Mouse (Mus musculus): ENCODE measurements at regions not wholly inside any gene's neighbourhood (a gene's known extent, or its start where the extent isn't known, plus 50 kb on each side); places are given as distances from the start of the nearest gene placed in this dataset.

GRCm38 (mm10) chr13:102295079-102295478, 398.3 kb upstream of the Cd180 start:
- Histone ChIP-seq H3K4me2 (ENCODE audit: low read depth, low read length) (no peak overlapping the region), H3K9me3 (ENCODE audit: low read length) (no peaks in the 10 kb centered on the region), H3K27ac (no peak overlapping the region), H3K4me3 (ENCODE audit: low read length) (no peak overlapping the region), H3K4me1 (ENCODE audit: insufficient read depth, low read length) (no peaks in the 10 kb centered on the region), H3K27me3 (ENCODE audit: insufficient read depth, low read length) (no peaks in the 10 kb centered on the region), H3K9ac (replicated peaks; ENCODE audit: low read length) (no peak overlapping the region), H3K36me3 (ENCODE audit: insufficient read depth, low read length) (no peaks in the 10 kb centered on the region)
- 87% methylated on average over 11 of the region's 11 CpGs for WGBS
- DNase-seq (ENCODE audit: low spot score): no peak
- no peak for ATAC-seq
- TF ChIP-seq CTCF (IDR thresholded peaks at IDR 0.05; ENCODE audit: low read depth): no peak

GRCm38 (mm10) chr13:102307983-102308382, 385.4 kb upstream of the Cd180 start:
- no peak for TF ChIP-seq CTCF (IDR thresholded peaks at IDR 0.05; ENCODE audit: low read depth)
- H3K9me3 ChIP-seq (ENCODE audit: low read length): no peaks in the 10 kb centered on the region
- H3K36me3 ChIP-seq (ENCODE audit: insufficient read depth, low read length): no peaks in the 10 kb centered on the region
- DNase-seq (ENCODE audit: low spot score) (no peak), ATAC-seq (no peak)
- no peak overlapping the region for H3K4me2 ChIP-seq (ENCODE audit: low read depth, low read length)
- no peak overlapping the region for H3K9ac ChIP-seq (replicated peaks; ENCODE audit: low read length)
- no peaks in the 10 kb centered on the region for H3K4me1 ChIP-seq (ENCODE audit: insufficient read depth, low read length)
- no peak overlapping the region for H3K4me3 ChIP-seq (ENCODE audit: low read length)
- H3K27me3 ChIP-seq (ENCODE audit: insufficient read depth, low read length): no peaks in the 10 kb centered on the region
- no peak overlapping the region for H3K27ac ChIP-seq
- 74% methylated on average over 2 of the region's 2 CpGs for WGBS

- no peak overlapping the region for H3K4me2 ChIP-seq (ENCODE audit: low read depth, low read length)
- H3K36me3 ChIP-seq (ENCODE audit: insufficient read depth, low read length): no peaks in the 10 kb centered on the region
- H3K27ac ChIP-seq: no peak overlapping the region
- no peak overlapping the region for H3K4me3 ChIP-seq (ENCODE audit: low read length)
- H3K9ac ChIP-seq (replicated peaks; ENCODE audit: low read length): no peak overlapping the region
- 0 out of 2 replicates have a peak, but pooled peaks have one; percentile 2 for TF ChIP-seq CTCF (IDR thresholded peaks at IDR 0.05; ENCODE audit: low read depth)
- H3K4me1 ChIP-seq (ENCODE audit: insufficient read depth, low read length): no peaks in the 10 kb centered on the region
- H3K27me3 ChIP-seq (ENCODE audit: insufficient read depth, low read length): no peaks in the 10 kb centered on the region
- WGBS: 79% methylated on average over 3 of the region's 3 CpGs
- ATAC-seq (no peak), DNase-seq (ENCODE audit: low spot score) (no peak)
- H3K9me3 ChIP-seq (ENCODE audit: low read length): no peaks in the 10 kb centered on the region
Measured at GRCm38 (mm10) chr13:102312096-102312495, 381.3 kb upstream of the Cd180 start.

DNA sequence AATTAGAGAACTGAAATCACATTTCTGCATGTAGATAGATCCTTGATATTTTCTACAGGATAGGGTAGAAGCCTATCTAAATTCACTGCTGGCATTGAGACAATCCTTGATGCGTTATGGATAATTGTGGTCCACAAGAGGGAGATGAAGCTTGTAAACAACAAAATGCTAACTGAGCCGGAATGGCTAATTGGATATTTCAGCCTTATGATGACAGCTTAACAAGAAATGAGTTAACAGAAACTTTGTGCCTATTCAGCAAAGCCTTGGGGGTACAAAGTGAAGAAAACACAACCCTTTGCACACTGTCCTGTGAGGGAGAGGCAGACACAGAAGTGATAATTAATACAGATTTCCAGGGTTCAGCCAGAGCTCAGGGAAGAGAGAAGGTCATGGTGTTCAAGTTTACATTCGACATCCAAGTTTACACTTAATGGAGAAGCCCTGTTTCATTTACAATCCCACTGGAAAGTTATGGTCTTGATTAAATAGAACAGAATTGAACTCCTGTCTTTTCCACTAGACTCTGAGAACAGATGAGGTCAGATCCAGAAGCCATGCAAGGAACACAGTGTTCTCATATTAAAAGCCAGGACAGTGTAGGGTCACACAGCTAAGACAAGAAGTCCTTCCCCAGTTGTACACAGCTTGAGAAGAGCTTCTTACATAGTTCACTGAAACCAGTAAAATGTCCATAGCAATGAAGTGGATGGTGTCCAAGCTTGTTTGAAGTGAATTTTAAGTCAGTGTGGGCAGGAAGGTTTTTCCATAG, 377.3 kb upstream of the Cd180 start:
- ATAC-seq (no peak), DNase-seq (ENCODE audit: low spot score) (peak; percentile 35)
- no peaks in the 10 kb centered on the region for H3K36me3 ChIP-seq (ENCODE audit: insufficient read depth, low read length)
- H3K27ac ChIP-seq: no peak overlapping the region
- H3K4me2 ChIP-seq (ENCODE audit: low read depth, low read length): no peak overlapping the region
- no peaks in the 10 kb centered on the region for H3K4me1 ChIP-seq (ENCODE audit: insufficient read depth, low read length)
- no peak for TF ChIP-seq CTCF (IDR thresholded peaks at IDR 0.05; ENCODE audit: low read depth)
- 67% methylated on average over 3 of the region's 3 CpGs for WGBS
- H3K9me3 ChIP-seq (ENCODE audit: low read length): no peaks in the 10 kb centered on the region
- H3K27me3 ChIP-seq (ENCODE audit: insufficient read depth, low read length): no peaks in the 10 kb centered on the region
- no peak overlapping the region for H3K9ac ChIP-seq (replicated peaks; ENCODE audit: low read length)
- no peak overlapping the region for H3K4me3 ChIP-seq (ENCODE audit: low read length)

GRCm38 (mm10) chr13:102318891-102319404, 374.4 kb upstream of the Cd180 start:
- Histone ChIP-seq H3K9ac (replicated peaks; ENCODE audit: low read length) (no peak overlapping the region), H3K4me3 (ENCODE audit: low read length) (no peak overlapping the region), H3K4me1 (ENCODE audit: insufficient read depth, low read length) (no peaks in the 10 kb centered on the region), H3K27ac (no peak overlapping the region), H3K36me3 (ENCODE audit: insufficient read depth, low read length) (no peaks in the 10 kb centered on the region), H3K9me3 (ENCODE audit: low read length) (no peaks in the 10 kb centered on the region), H3K4me2 (ENCODE audit: low read depth, low read length) (no peak overlapping the region), H3K27me3 (ENCODE audit: insufficient read depth, low read length) (no peaks in the 10 kb centered on the region)
- no peak for ATAC-seq
- 75% methylated on average over 4 of the region's 4 CpGs for WGBS
- DNase-seq (ENCODE audit: low spot score): no peak
- TF ChIP-seq CTCF (IDR thresholded peaks at IDR 0.05; ENCODE audit: low read depth): no peak

DNA sequence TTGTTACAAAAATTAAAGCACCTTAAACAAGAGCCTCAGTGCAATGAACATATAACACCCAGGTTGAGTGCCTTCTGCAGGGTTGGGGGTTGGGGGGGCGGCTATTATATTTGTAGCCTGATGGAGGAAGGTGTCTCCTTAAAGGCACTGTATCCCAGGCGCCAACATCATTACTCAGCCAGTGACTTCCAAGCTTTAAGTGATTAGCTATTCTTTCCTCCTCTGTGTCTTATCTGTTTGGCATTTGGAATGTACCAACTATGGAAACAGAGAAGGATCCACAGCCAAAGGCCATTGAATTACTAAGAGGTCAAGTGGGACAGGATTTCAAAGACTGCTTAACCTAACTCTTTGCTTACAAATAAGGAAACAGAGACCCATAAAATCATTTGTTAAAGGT, 373.9 kb upstream of the Cd180 start:
- H3K4me2 ChIP-seq (ENCODE audit: low read depth, low read length): no peak overlapping the region
- TF ChIP-seq CTCF (IDR thresholded peaks at IDR 0.05; ENCODE audit: low read depth): no peak
- no peaks in the 10 kb centered on the region for H3K4me1 ChIP-seq (ENCODE audit: insufficient read depth, low read length)
- H3K9ac ChIP-seq (replicated peaks; ENCODE audit: low read length): no peak overlapping the region
- H3K36me3 ChIP-seq (ENCODE audit: insufficient read depth, low read length): no peaks in the 10 kb centered on the region
- no peak for DNase-seq (ENCODE audit: low spot score)
- no peak overlapping the region for H3K4me3 ChIP-seq (ENCODE audit: low read length)
- H3K27ac ChIP-seq: no peak overlapping the region
- H3K9me3 ChIP-seq (ENCODE audit: low read length): no peaks in the 10 kb centered on the region
- no peaks in the 10 kb centered on the region for H3K27me3 ChIP-seq (ENCODE audit: insufficient read depth, low read length)
- WGBS: 79% methylated on average over 2 of the region's 2 CpGs
- no peak for ATAC-seq

DNA sequence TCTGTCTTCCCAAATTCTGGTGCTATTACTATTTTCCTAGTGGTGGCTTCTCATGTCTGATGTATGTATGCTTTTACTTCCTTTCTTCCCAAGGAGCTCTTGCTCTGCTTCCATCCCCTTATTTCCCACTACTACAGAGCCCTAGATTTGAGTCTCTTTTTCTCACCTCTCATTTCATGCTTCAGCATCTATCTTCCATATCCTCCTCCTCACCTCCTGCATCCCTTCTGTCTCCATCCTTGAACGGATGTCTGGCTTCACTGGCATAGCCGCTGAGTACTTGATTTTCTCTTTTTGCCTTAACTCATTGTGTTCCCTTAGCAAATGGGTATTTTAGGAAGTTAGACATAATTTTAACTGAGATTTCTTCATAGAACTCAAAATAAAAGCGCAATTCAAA, 369.5 kb upstream of the Cd180 start:
- no peak overlapping the region for H3K27ac ChIP-seq
- no peak overlapping the region for H3K9ac ChIP-seq (replicated peaks; ENCODE audit: low read length)
- H3K9me3 ChIP-seq (ENCODE audit: low read length): no peaks in the 10 kb centered on the region
- no peaks in the 10 kb centered on the region for H3K36me3 ChIP-seq (ENCODE audit: insufficient read depth, low read length)
- no peak for TF ChIP-seq CTCF (IDR thresholded peaks at IDR 0.05; ENCODE audit: low read depth)
- no peak overlapping the region for H3K4me3 ChIP-seq (ENCODE audit: low read length)
- H3K4me1 ChIP-seq (ENCODE audit: insufficient read depth, low read length): no peaks in the 10 kb centered on the region
- DNase-seq (ENCODE audit: low spot score) (no peak), ATAC-seq (no peak)
- H3K4me2 ChIP-seq (ENCODE audit: low read depth, low read length): no peak overlapping the region
- 95% methylated on average over 3 of the region's 3 CpGs for WGBS
- H3K27me3 ChIP-seq (ENCODE audit: insufficient read depth, low read length): no peaks in the 10 kb centered on the region
